Mouse (Mus musculus) liver, embryonic 16.5 days (tissue): Measurements from ENCODE around the gene Arid1b. TPM values are rescaled to one million over a fixed set of nuclear protein-coding genes. Genes with fewer than 3 reads are reported as not detected.

Source experiments
- ATAC-seq: fragments of 200-750 bp; cut with Nextera tagmentation; 2 replicates; pipeline ENCODE4 v1.8.0; 2017; ENCODE audit warnings: low read depth, mild to moderate bottlenecking, moderate number of reproducible peaks, moderate library complexity
- H3K27ac ChIP-seq: fragments of 300-500 bp; sonication (generic); 2 replicates; pipeline ENCODE4 v1.5.1; 2014; ENCODE audit warnings: mild to moderate bottlenecking, low read length
- H3K27me3 ChIP-seq: fragments of 300-500 bp; sonication (generic); 2 replicates; pipeline ENCODE4 v1.6.1; 2014; ENCODE audit warnings: low read depth, low read length, mixed read lengths; ENCODE audit not compliant: control insufficient read depth, insufficient read depth
- H3K36me3 ChIP-seq: fragments of 300-500 bp; sonication (generic); 2 replicates; pipeline ENCODE4 v1.6.1; 2014; ENCODE audit warnings: mild to moderate bottlenecking; ENCODE audit not compliant: control insufficient read depth, insufficient read depth
- H3K4me1 ChIP-seq: fragments of 300-500 bp; sonication (generic); 2 replicates; pipeline ENCODE4 v1.6.1; 2014; ENCODE audit warnings: low read depth, low read length, mixed read lengths; ENCODE audit not compliant: control insufficient read depth
- H3K4me2 ChIP-seq: fragments of 300-500 bp; sonication (generic); 2 replicates; pipeline ENCODE4 v1.6.1; 2014; ENCODE audit warnings: low read depth, low read length, mixed read lengths
- H3K4me3 ChIP-seq: fragments of 300-500 bp; sonication (generic); 2 replicates; pipeline ENCODE4 v1.5.1; 2014; ENCODE audit warnings: low read depth, mild to moderate bottlenecking, low read length
- H3K9ac ChIP-seq: fragments of 300-500 bp; sonication (generic); 2 replicates; pipeline ENCODE4 v1.6.1; 2014; ENCODE audit warnings: low read depth, low read length
- H3K9me3 ChIP-seq: fragments of 300-500 bp; sonication (generic); replicated peaks from 2 replicates; pipeline ENCODE4 v1.6.1; 2016; ENCODE audit warnings: low read length; ENCODE audit not compliant: control insufficient read depth
- WGBS: fragments of 180-500 bp; shearing (Covaris S2); extraction: QIAGEN DNeasy Blood & Tissue Kit; methylation state at CpG from one replicate; pipeline ENCODE4 v1.1.7; 2014; ENCODE audit not compliant: insufficient replicate concordance; 5-methylcytosine and 5-hydroxymethylcytosine counted together
- polyA plus RNA-seq: library from polyadenylated mRNA; unstranded; fragments of >200 nt; fragmentation: Nextera tagmentation; extraction: Ambion mirVana; gene quantifications from 2 replicates; pipeline ENCODE4 v1.2.1, GENCODE M21; 2015

The Arid1b gene
- polyA plus RNA-seq, 1 experiment from 2014 or later = 3.2 TPM

DNA sequence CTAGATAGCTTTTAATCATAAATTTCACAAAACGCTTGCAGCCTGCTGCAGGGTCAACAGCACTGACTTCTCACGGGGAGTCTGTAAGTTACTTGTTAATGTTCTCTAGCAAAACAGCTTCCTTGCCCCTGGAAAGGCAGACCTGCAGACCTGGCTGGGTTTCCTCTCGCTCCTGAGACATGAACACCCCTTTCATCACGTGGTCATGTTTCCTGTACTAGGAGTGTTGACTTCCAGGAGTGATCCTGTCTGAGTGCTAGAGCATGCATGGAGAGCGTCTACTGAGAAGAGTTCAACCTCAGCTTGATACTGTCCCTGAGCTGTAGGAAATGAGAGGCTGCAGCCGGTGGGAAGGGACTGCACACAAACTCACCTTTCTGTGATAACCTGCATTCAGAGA lies 233.0 kb downstream of the Arid1b start:
- Histone ChIP-seq H3K9ac (no peak overlapping the region), H3K27me3 (no peaks in the 10 kb centered on the region), H3K4me3 (no peak overlapping the region), H3K4me1 (peaks cover 12% of the 10 kb centered on the region), H3K4me2 (no peak overlapping the region), H3K36me3 (no peaks in the 10 kb centered on the region), H3K27ac (no peak overlapping the region), H3K9me3 (no peaks in the 10 kb centered on the region)
- no peak for ATAC-seq
- WGBS = 50% methylated on average over 6 of the region's 6 CpGs

- ATAC-seq = no peak
These were observed 234.0 kb downstream of the Arid1b start for GRCm38 (mm10) chr17:5227950-5228615.

DNA sequence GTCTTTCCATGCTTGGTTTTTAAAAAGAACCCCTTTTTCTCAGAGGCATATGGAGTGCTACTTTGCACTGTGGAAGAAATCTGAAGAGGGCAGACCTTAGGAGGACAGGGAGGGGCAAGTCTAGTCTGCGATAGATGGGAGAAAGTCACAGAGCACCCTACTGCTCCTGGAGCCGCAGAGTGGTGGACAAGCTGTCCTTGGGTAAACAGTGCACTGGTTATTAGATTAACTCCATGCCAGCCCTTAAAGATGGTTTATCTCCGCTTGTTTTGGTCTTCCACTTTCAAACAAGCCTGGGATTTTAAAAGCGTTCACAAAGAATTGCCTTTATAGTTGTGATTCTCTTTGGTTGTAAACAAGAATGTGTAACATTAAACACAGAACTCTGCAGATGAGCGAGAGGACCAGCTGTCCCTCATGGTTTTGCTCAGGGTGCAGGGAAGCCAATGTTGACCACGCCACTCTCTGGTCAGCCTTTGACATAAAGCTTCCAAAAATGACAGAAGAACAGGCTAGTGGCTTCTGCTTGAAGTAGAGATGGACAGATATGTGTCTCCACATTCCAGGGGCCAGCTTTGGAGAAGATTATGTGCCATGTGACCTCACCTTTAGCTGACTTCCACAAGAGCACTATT lies 234.6 kb downstream of the Arid1b start:
- no peak overlapping the region for H3K4me3 ChIP-seq
- ATAC-seq = no peak
- H3K9me3 ChIP-seq = no peaks in the 10 kb centered on the region
- H3K9ac ChIP-seq = no peak overlapping the region
- H3K4me1 ChIP-seq = peaks cover 8% of the 10 kb centered on the region
- H3K4me2 ChIP-seq = no peak overlapping the region
- no peak overlapping the region for H3K27ac ChIP-seq
- no peaks in the 10 kb centered on the region for H3K27me3 ChIP-seq
- no peaks in the 10 kb centered on the region for H3K36me3 ChIP-seq
- WGBS = 68% methylated on average over 6 of the region's 6 CpGs

More at GRCm38 (mm10) chr17:5227950-5228615, 234.0 kb downstream of the Arid1b start:
- Histone ChIP-seq H3K36me3 (no peaks in the 10 kb centered on the region), H3K4me2 (no peak overlapping the region), H3K27me3 (no peaks in the 10 kb centered on the region), H3K9me3 (no peaks in the 10 kb centered on the region), H3K27ac (no peak overlapping the region), H3K4me1 (peaks cover 8% of the 10 kb centered on the region), H3K4me3 (no peak overlapping the region), H3K9ac (no peak overlapping the region)
- WGBS = 57% methylated on average over 14 of the region's 14 CpGs

DNA sequence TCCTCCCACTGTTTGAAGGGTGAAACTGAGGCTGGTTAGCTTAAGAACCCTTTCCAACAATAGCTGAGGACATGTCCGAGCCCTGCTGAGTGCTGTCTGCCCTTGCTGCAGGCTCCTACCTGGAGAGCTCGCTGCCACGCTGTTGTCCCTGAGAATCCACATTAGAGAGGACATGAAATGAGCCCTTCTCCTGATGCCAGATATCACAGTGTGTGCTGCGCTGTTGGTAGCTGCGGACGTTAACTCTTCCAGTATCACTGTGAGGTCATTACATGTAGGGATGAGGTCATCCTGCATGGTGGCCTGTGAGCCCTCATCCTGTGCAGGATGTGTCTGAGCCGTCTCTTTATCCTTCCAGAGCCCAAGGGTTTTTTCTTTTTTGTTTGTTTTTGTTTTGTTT lies 235.9 kb downstream of the Arid1b start:
- Histone ChIP-seq H3K9me3 (no peaks in the 10 kb centered on the region), H3K4me1 (peaks cover 7% of the 10 kb centered on the region), H3K4me3 (no peak overlapping the region), H3K27me3 (no peaks in the 10 kb centered on the region), H3K36me3 (no peaks in the 10 kb centered on the region), H3K4me2 (no peak overlapping the region), H3K27ac (no peak overlapping the region), H3K9ac (no peak overlapping the region)
- ATAC-seq = no peak
- 76% methylated on average over 7 of the region's 7 CpGs for WGBS

- H3K27ac ChIP-seq = no peak overlapping the region
- no peaks in the 10 kb centered on the region for H3K27me3 ChIP-seq
- WGBS = 33% methylated on average over 2 of the region's 2 CpGs
- no peaks in the 10 kb centered on the region for H3K9me3 ChIP-seq
- no peak overlapping the region for H3K4me3 ChIP-seq
- peak; percentile 75 for ATAC-seq
- H3K36me3 ChIP-seq = no peaks in the 10 kb centered on the region
- H3K4me2 ChIP-seq = no peak overlapping the region
- no peak overlapping the region for H3K9ac ChIP-seq
- no peaks in the 10 kb centered on the region; the same call in 1 of the 2 replicates for H3K4me1 ChIP-seq
These were observed 238.0 kb downstream of the Arid1b start for GRCm38 (mm10) chr17:5232180-5232579.

DNA sequence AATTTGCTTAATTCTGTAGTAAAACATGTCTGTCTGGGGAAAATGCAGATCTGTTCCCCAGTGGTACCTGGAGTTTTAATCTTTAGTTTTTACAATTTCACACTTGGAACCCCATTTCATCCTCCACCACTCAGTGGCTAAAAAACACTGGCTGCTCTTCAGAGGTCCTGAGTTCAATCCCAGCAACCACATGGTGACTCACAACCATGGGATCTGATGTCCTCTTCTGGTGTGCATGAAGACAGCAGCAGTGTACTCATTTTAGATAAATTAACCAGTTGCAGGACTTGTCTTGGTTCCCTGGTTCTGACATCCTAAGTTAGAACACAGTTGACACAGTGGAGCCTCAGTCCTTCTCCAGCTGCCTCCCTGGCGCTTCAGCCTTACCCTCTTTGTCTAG lies 239.9 kb downstream of the Arid1b start:
- H3K4me2 ChIP-seq = no peak overlapping the region
- no peak for ATAC-seq
- H3K27me3 ChIP-seq = no peaks in the 10 kb centered on the region
- H3K4me3 ChIP-seq = no peak overlapping the region
- WGBS = 88% methylated on average over 1 of the region's 1 CpGs
- H3K9ac ChIP-seq = no peak overlapping the region
- H3K4me1 ChIP-seq = peaks cover 7% of the 10 kb centered on the region
- no peak overlapping the region for H3K27ac ChIP-seq
- no peaks in the 10 kb centered on the region for H3K9me3 ChIP-seq
- no peaks in the 10 kb centered on the region for H3K36me3 ChIP-seq

GRCm38 (mm10) chr17:5235057-5235456 lies 240.9 kb downstream of the Arid1b start:
- no peak overlapping the region for H3K4me2 ChIP-seq
- no peak overlapping the region for H3K27ac ChIP-seq
- 77% methylated on average over 9 of the region's 9 CpGs for WGBS
- H3K27me3 ChIP-seq = no peaks in the 10 kb centered on the region
- H3K9me3 ChIP-seq = no peaks in the 10 kb centered on the region
- H3K4me3 ChIP-seq = no peak overlapping the region
- H3K4me1 ChIP-seq = peaks cover 10% of the 10 kb centered on the region
- H3K36me3 ChIP-seq = no peaks in the 10 kb centered on the region
- no peak overlapping the region for H3K9ac ChIP-seq
- no peak for ATAC-seq

DNA sequence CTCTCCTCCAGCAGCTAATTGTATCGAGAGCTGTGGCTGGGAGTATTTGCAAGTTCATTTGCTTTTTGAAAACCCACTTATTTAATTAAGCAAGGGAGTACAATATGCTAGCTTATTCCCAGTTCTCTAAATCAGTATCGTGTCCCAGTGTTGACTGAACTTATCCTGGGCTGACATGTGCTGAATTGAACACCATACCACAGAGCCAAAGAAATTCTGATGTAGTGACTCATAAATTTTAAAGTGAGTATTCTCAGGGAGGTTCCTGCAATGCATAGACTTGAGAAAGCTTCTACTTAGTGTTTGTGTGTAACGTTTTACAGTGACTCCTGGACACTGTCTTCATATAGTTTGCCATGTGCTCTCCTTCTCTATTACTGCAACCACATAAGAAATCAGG lies 243.6 kb downstream of the Arid1b start:
- no peak overlapping the region for H3K4me2 ChIP-seq
- no peaks in the 10 kb centered on the region for H3K36me3 ChIP-seq
- no peak overlapping the region for H3K4me3 ChIP-seq
- ATAC-seq = no peak
- H3K9me3 ChIP-seq = no peaks in the 10 kb centered on the region
- H3K27me3 ChIP-seq = no peaks in the 10 kb centered on the region
- 62% methylated on average over 3 of the region's 3 CpGs for WGBS
- peaks cover 10% of the 10 kb centered on the region for H3K4me1 ChIP-seq
- no peak overlapping the region for H3K27ac ChIP-seq
- H3K9ac ChIP-seq = no peak overlapping the region
